Mouse (Mus musculus): ENCODE measurements around the gene Gm20431. TPM values are rescaled to one million over a fixed set of nuclear protein-coding genes. Genes with fewer than 3 reads are reported as not detected.

Gene Gm20431
- polyA plus RNA-seq, 1 experiment from 2014 or later: 10.8 TPM

DNA sequence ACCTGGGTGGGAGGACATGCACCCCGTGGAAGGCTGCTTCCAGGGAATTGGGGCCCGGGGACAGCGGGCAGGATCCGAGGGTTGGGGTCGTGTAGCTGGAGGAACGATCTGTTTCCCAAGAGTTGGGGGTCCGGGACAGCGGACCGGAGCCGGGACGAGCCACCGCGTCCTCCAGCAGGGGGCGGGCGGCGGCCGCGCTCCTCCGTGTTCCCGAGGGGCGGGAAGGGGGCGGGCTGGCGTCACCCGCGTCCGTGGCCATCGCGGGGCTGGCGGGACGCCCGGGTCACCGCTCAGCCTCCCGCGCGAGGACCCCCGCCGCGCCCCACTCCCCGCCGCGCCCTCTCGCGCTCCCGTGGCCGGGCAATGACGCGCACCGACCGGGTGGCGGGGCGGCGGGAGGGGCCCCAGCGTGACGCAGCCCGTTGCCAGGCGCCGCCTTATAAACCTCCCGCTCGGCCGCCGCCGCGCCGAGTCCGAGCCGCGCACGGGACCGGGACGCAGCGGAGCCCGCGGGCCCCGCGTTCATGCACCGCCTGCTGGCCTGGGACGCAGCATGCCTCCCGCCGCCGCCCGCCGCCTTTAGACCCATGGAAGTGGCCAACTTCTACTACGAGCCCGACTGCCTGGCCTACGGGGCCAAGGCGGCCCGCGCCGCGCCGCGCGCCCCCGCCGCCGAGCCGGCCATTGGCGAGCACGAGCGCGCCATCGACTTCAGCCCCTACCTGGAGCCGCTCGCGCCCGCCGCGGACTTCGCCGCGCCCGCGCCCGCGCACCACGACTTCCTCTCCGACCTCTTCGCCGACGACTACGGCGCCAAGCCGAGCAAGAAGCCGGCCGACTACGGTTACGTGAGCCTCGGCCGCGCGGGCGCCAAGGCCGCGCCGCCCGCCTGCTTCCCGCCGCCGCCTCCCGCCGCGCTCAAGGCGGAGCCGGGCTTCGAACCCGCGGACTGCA is 27.5 kb upstream of the Gm20431 start, which contains the start of gene Cebpb:
Gene Cebpb, plus strand, starts transcription at position 418 of the 954 bp plus-strand sequence.
- Histone ChIP-seq H3K4me1 (0 out of 2 replicates have a peak, but pooled peaks cover 12% of the 10 kb centered on the region), H3K9ac (peak within 1 kb of the TSS; percentile 61), H3K4me3 (peak within 1 kb of the TSS; percentile 63), H3K9me3 (no peaks in the 10 kb centered on the region), H3K27ac (0 out of 2 replicates have a peak within 1 kb of the TSS, but pooled peaks have one; percentile 0), H3K4me2 (replicated peaks) (peak within 1 kb of the TSS; percentile 91), H3K27me3 (peaks cover 52% of the 10 kb centered on the region), H3K36me3 (no peaks in the 10 kb centered on the region)
- ATAC-seq (ENCODE audit: insufficient number of reproducible peaks, insufficient read depth, low FRiP score, low TSS enrichment): 0 out of 2 replicates have a peak, but pooled peaks have one; percentile 52
- under 1% methylated on average over 127 of the region's 147 CpGs for WGBS

DNA sequence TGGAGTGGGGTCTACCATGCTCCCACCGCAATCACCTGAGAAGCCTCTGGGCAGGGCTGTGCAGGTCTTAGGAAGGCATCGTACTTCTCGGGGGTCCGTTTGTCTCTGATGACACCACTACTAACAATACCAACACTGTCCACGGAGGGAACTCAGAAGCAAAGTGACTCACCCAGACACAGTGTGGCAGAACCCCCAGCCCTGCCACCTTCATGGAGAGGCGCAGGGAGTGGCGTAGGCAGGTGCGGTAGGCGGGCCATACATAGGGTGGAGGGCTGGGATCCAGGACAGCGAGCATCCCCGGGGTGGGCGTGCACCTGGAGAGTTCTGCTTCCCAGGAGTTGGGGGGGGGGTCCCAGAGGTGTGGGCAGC is 26.8 kb upstream of the Gm20431 start:
- 0 out of 2 replicates have a peak, but pooled peaks cover 12% of the 10 kb centered on the region for H3K4me1 ChIP-seq
- 0 out of 2 replicates have a peak overlapping the region, but pooled peaks have one; percentile 61 for H3K9ac ChIP-seq
- H3K9me3 ChIP-seq: no peaks in the 10 kb centered on the region
- WGBS: 25% methylated on average over 12 of the region's 12 CpGs
- ATAC-seq (ENCODE audit: insufficient number of reproducible peaks, insufficient read depth, low FRiP score, low TSS enrichment): 0 out of 2 replicates have a peak, but pooled peaks have one; percentile 30
- peak overlapping the region; percentile 91 for H3K4me2 ChIP-seq (replicated peaks)
- peak overlapping the region; percentile 63 for H3K4me3 ChIP-seq
- H3K27me3 ChIP-seq: peaks cover 52% of the 10 kb centered on the region
- H3K27ac ChIP-seq: no peak overlapping the region
- no peaks in the 10 kb centered on the region for H3K36me3 ChIP-seq

DNA sequence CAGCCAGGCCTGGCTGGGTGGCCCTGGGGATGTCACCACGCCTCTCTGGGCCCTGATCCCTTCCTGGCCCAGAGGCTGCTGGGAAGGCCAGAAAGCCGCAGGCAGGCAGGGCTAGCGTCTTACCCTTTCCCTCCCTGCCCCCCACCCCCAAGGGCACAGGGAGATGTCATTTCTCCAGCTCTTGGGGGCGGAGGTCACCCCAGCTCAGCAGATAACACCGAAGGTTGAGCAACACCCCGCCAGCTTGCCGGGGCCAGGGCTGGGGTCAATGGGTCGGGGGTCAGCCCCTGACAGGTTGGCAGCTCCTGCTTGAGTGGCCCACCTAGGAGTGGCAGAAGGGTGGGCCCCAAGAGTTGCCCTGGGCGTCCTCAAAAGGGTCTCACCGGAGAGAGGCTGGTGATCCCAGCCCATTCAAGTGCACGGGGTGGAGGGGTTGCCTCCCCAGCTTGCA is 26.4 kb upstream of the Gm20431 start:
- Histone ChIP-seq H3K4me1 (0 out of 2 replicates have a peak, but pooled peaks cover 12% of the 10 kb centered on the region), H3K9me3 (no peaks in the 10 kb centered on the region), H3K4me3 (0 out of 2 replicates have a peak overlapping the region, but pooled peaks have one; percentile 63), H3K27me3 (peaks cover 52% of the 10 kb centered on the region), H3K27ac (no peak overlapping the region), H3K4me2 (replicated peaks) (no peak overlapping the region; the same call in 1 of the 2 replicates), H3K36me3 (no peaks in the 10 kb centered on the region), H3K9ac (no peak overlapping the region)
- ATAC-seq (ENCODE audit: insufficient number of reproducible peaks, insufficient read depth, low FRiP score, low TSS enrichment): no peak
- 41% methylated on average over 11 of the region's 11 CpGs for WGBS

DNA sequence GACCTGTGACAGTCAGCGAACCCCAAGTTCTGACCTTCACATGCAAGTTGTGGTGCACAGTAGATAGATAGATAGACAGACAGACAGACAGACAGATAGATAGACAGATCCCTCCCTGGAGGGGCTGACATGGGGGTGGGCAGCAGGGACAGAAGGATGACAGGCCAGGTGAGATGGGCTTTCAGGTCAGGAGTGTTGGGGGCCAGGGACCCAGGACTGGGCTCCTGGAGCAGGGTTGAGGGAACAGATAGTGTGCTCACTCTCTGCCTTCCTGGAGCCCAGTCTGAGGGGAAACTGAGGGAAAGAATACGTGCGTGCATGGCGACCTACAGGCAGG is 25.9 kb upstream of the Gm20431 start:
- Histone ChIP-seq H3K27me3 (peaks cover 51% of the 10 kb centered on the region), H3K36me3 (no peaks in the 10 kb centered on the region), H3K27ac (no peak overlapping the region), H3K4me1 (0 out of 2 replicates have a peak, but pooled peaks cover 12% of the 10 kb centered on the region), H3K9ac (no peak overlapping the region), H3K4me3 (no peak overlapping the region), H3K9me3 (no peaks in the 10 kb centered on the region), H3K4me2 (replicated peaks) (no peak overlapping the region)
- ATAC-seq (ENCODE audit: insufficient number of reproducible peaks, insufficient read depth, low FRiP score, low TSS enrichment): no peak
- WGBS: 86% methylated on average over 4 of the region's 4 CpGs

DNA sequence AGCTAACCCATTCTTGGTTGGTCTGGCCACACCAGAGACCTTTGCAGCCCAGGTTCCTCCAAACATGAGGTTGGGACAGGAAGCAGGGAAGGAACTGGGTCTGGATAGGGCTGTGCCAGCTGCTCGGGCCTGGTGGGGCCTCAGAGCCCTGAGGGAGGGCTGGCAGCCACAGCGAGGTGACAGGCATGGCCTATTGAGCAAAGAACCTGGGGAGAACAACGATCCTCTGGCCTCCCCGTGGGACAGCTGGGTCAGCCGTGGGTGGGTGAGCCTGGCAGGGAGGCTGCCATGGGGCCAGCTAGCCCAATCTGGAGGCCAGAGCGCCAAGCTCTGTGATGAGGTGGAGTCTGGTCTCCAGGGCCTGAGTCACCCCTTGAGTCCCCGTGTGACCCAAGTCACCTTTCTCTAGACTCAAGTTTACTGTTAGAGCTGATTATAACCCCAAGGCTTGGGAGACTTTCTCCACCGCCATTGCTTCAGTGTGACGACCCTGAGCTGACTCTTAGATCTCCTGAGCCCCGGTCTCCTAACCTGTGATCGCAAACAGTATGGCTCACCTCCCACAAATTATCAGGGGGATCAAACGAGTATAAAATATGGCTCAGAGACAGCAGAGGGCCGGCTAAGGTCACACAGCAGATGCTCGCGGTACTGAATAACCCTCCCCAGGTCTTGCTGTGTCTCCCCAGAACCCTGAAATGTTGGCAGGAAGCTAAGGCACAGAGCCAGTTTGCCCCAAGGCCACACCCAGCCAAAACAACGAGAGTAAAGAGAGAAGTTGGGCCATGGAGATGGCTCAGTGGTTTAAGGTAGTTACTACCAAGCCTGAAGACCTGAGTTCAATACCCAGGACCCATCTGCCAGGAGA is 25.3 kb upstream of the Gm20431 start:
- Histone ChIP-seq H3K9ac (no peak overlapping the region), H3K27ac (no peak overlapping the region), H3K36me3 (no peaks in the 10 kb centered on the region), H3K4me3 (no peak overlapping the region), H3K4me1 (0 out of 2 replicates have a peak, but pooled peaks cover 12% of the 10 kb centered on the region), H3K4me2 (replicated peaks) (no peak overlapping the region), H3K9me3 (no peaks in the 10 kb centered on the region), H3K27me3 (peaks cover 46% of the 10 kb centered on the region)
- 72% methylated on average over 16 of the region's 16 CpGs for WGBS
- ATAC-seq (ENCODE audit: insufficient number of reproducible peaks, insufficient read depth, low FRiP score, low TSS enrichment): no peak

DNA sequence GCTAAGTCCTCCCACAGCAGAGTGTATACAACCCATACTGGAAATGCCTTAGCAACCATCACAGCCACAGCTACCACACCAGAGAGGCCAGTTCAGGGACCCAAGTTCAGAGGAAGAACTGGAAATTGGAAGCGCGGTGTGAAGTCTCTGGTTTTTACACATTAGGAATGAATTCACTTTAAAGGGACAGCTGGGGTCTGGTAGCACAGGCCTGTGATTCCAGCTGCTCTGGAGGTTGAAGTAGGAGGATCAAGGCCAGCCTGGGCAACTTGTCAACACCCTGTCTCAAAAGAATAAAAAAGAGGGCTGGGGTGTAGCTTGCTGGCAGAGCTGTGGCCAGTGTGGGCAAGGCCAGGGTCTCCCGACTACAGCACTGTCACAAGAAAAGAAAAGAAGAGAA is 24.6 kb upstream of the Gm20431 start:
- no peaks in the 10 kb centered on the region for H3K9me3 ChIP-seq
- no peaks in the 10 kb centered on the region for H3K36me3 ChIP-seq
- no peak for ATAC-seq (ENCODE audit: insufficient number of reproducible peaks, insufficient read depth, low FRiP score, low TSS enrichment)
- 79% methylated on average over 3 of the region's 3 CpGs for WGBS
- H3K4me2 ChIP-seq (replicated peaks): no peak overlapping the region
- H3K4me1 ChIP-seq: 0 out of 2 replicates have a peak, but pooled peaks cover 12% of the 10 kb centered on the region
- H3K27ac ChIP-seq: no peak overlapping the region
- no peak overlapping the region for H3K4me3 ChIP-seq
- H3K9ac ChIP-seq: no peak overlapping the region
- H3K27me3 ChIP-seq: peaks cover 40% of the 10 kb centered on the region

DNA sequence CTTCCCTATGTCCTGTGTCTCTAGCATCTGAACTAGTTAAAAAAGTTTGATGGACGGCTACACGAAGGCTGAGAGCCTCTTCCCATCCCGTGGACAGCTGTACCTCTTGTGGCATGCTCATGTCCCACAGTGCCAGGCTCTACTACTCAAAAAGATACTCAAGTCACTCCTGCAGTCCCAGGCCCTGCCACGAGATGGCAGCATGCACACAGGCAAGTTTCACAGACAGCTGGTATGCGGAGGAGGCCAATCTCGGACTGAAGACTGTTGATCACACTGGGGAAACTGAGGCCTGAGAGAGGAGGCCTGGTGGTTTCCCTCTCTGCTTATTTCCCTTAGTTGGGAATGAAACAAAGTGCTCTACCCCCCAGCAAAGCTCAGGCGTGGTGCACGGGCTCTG is 23.8 kb upstream of the Gm20431 start:
- H3K27me3 ChIP-seq: peaks cover 34% of the 10 kb centered on the region
- no peak overlapping the region for H3K4me2 ChIP-seq (replicated peaks)
- no peak for ATAC-seq (ENCODE audit: insufficient number of reproducible peaks, insufficient read depth, low FRiP score, low TSS enrichment)
- no peaks in the 10 kb centered on the region for H3K36me3 ChIP-seq
- H3K27ac ChIP-seq: no peak overlapping the region
- no peak overlapping the region for H3K4me3 ChIP-seq
- WGBS: 7% methylated on average over 8 of the region's 8 CpGs
- H3K9ac ChIP-seq: no peak overlapping the region
- 0 out of 2 replicates have a peak, but pooled peaks cover 12% of the 10 kb centered on the region for H3K4me1 ChIP-seq
- no peaks in the 10 kb centered on the region for H3K9me3 ChIP-seq

DNA sequence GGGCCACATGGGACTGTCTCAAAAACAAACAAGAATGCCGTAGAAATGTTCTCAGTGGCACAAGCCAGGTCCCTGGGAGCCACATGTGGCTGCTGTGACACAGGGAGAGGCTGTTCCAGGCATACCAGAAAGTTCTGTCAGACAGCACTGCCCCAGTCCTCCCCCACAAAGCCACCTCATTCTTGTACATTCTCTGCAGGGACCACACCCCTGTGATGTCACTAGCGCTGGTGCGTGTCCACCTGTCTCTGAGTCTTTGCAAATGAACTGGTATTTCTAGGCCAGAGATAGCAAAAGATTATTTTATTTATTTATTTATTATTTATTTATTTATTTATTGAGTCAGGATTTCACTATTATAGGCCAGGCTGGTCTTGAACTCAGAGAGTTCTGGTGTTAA is 22.4 kb upstream of the Gm20431 start:
- 71% methylated on average over 3 of the region's 3 CpGs for WGBS
- Histone ChIP-seq H3K4me2 (replicated peaks) (no peak overlapping the region), H3K9me3 (no peaks in the 10 kb centered on the region), H3K4me1 (0 out of 2 replicates have a peak, but pooled peaks cover 5% of the 10 kb centered on the region), H3K9ac (no peak overlapping the region), H3K36me3 (no peaks in the 10 kb centered on the region), H3K4me3 (no peak overlapping the region), H3K27me3 (peaks cover 20% of the 10 kb centered on the region), H3K27ac (no peak overlapping the region)
- no peak for ATAC-seq (ENCODE audit: insufficient number of reproducible peaks, insufficient read depth, low FRiP score, low TSS enrichment)

DNA sequence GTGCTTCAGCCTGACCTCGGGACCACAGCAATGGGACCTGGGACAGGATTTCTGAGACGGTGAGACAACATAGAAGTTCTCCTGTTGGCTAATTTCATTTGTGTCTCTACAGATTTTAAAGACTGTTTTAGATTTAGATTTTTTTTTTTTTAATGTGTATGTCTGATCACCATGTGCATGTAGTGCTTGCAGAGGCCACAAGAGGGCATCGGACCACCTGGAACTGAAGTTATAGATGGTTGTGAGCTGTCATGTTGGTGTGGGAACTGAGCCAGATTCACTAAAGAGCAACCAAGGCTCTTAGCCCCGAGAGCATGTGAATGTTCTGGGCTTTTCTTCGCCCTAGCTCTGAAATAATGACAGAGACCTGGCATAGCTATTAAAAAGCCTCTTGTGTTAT is 19.4 kb upstream of the Gm20431 start:
- H3K36me3 ChIP-seq: no peaks in the 10 kb centered on the region
- H3K27me3 ChIP-seq: no peaks in the 10 kb centered on the region
- H3K9me3 ChIP-seq: no peaks in the 10 kb centered on the region
- WGBS: 49% methylated on average over 5 of the region's 5 CpGs
- no peak overlapping the region for H3K4me3 ChIP-seq
- no peak overlapping the region for H3K27ac ChIP-seq
- H3K4me2 ChIP-seq (replicated peaks): no peak overlapping the region
- no peak overlapping the region for H3K9ac ChIP-seq
- ATAC-seq (ENCODE audit: insufficient number of reproducible peaks, insufficient read depth, low FRiP score, low TSS enrichment): no peak
- H3K4me1 ChIP-seq: no peaks in the 10 kb centered on the region

DNA sequence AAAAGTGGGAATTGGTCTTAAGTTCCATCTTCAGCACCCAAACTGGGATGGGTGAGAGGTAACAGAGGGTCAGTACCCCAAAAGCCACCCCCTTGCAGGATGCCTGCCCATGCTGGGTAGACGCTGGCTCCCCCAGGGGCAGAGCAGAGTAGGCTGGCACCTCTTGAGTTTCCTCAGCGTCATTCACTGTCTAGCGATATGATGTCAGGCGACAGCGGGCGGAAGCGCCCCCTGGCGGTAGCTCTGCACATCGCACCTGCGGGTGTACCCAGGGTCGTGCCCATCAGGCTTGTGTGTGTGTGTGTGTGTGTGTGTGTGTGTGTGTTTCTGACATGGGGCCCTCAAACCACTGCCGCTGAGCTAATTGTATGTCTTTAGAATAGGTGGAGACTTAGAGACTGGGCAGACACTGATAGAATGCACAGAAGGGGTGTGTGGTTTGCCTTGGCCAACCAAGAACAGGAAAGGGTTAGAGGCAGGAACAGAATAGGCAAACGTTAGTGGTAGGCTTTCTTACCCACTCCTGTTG is 18.7 kb upstream of the Gm20431 start:
- H3K4me1 ChIP-seq: no peaks in the 10 kb centered on the region
- H3K27me3 ChIP-seq: no peaks in the 10 kb centered on the region
- no peak overlapping the region for H3K4me2 ChIP-seq (replicated peaks)
- WGBS: 2% methylated on average over 13 of the region's 13 CpGs
- H3K27ac ChIP-seq: no peak overlapping the region
- H3K36me3 ChIP-seq: no peaks in the 10 kb centered on the region
- H3K9me3 ChIP-seq: no peaks in the 10 kb centered on the region
- ATAC-seq (ENCODE audit: insufficient number of reproducible peaks, insufficient read depth, low FRiP score, low TSS enrichment): no peak
- no peak overlapping the region for H3K9ac ChIP-seq
- no peak overlapping the region for H3K4me3 ChIP-seq

DNA sequence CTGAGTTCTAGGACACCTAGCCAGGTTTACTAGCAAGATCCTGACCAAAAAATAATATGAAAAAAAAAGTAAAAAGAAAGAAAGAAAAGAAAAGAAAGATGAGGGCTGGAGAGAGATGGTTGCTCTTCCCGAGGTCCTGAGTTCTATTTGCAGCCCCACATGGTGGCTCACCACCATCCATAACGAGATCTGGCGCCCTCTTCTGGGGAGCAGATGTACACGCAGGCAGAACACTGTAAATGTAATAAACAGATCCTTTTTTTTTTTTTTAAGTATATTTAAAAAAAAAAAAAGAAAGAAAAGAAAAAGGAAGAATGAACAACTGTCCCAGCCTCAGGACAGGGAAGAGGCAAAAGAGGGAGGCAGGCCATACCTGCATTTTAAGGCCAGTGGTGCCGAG is 17.3 kb upstream of the Gm20431 start:
- 49% methylated on average over 5 of the region's 5 CpGs for WGBS

More for the DNA sequence above, 17.3 kb upstream of the Gm20431 start:
- Histone ChIP-seq H3K27ac (no peak overlapping the region), H3K9me3 (no peaks in the 10 kb centered on the region), H3K4me3 (no peak overlapping the region), H3K4me2 (replicated peaks) (no peak overlapping the region), H3K9ac (no peak overlapping the region), H3K27me3 (no peaks in the 10 kb centered on the region), H3K4me1 (no peaks in the 10 kb centered on the region), H3K36me3 (no peaks in the 10 kb centered on the region)
- no peak for ATAC-seq (ENCODE audit: insufficient number of reproducible peaks, insufficient read depth, low FRiP score, low TSS enrichment)
